Mouse (Mus musculus) cerebellum, adult 2 months (tissue): ENCODE data around the gene Car5a.

ENCODE experiments used
- CTCF ChIP-seq: fragments of 200-500 bp; IDR thresholded peaks from 2 replicates; pipeline ENCODE4 v1.5.1; 2011; ENCODE audit warnings: low read depth, mild to moderate bottlenecking, control low read depth, low read length, moderate library complexity, borderline replicate concordance; ENCODE audit not compliant: insufficient read depth
- POLR2A ChIP-seq: fragments of 200-500 bp; IDR thresholded peaks from 2 replicates; pipeline ENCODE4 v1.6.1; 2011; ENCODE audit warnings: low read length, control low read depth, borderline replicate concordance; ENCODE audit not compliant: insufficient read depth

DNA sequence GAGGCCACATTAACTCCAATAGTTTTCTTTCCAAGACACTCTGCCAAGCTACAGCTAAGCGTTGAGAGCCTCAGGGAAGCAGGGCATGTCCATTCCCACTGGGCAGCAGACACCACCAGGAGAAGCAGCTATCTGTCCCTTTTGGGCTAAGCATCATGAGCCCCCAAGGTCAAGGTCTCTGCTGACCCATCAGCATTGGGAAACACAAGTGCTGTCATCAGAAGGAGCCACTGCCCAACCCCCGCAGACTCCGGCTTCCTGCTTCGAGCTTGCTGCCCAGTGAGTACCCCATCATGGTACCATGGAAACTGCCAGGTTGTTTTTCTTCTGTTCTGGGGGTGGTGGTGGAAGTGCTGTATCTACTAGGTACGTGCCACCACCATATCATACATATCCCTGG lies 76.5 kb downstream of the Car5a start:
- TF ChIP-seq CTCF: no peak
- TF ChIP-seq POLR2A: no peak
